Mouse (Mus musculus) CH12.LX (cell line): ENCODE measurements around the gene Gpat2. TPM values are rescaled to one million over a fixed set of nuclear protein-coding genes. Genes with fewer than 3 reads are reported as not detected.

Experiments
- DNase-seq: peaks from one replicate; pipeline ENCODE4 v3.0.0-alpha.2; 2013; ENCODE audit errors: extremely low read depth
- H3K27ac ChIP-seq: 2 replicates; pipeline ENCODE4 v1.5.1; 2012; ENCODE audit warnings: low read depth, mild to moderate bottlenecking, control low read depth, moderate library complexity; ENCODE audit not compliant: insufficient read depth
- H3K27me3 ChIP-seq: replicated peaks from 2 replicates; pipeline ENCODE3; 2012; ENCODE audit warnings: inconsistent platforms
- H3K36me3 ChIP-seq, 2 experiments: replicated peaks in 1 of 2; 2 replicates each; pipeline versions ENCODE3 to v1.6.1; 2012; ENCODE audit warnings: inconsistent platforms in 1 of 2, low read length in 1 of 2, mild to moderate bottlenecking in 1 of 2, mixed read lengths in 1 of 2, moderate library complexity in 1 of 2; ENCODE audit not compliant: control insufficient read depth in 1 of 2, insufficient read depth in 1 of 2
- H3K4me1 ChIP-seq, 2 experiments: 2 replicates each; pipeline ENCODE4 v1.6.1; 2012; ENCODE audit warnings: inconsistent platforms in 1 of 2, moderate library complexity in 1 of 2; ENCODE audit not compliant: insufficient read depth in 2 of 2, control insufficient read depth in 1 of 2
- H3K4me2 ChIP-seq: 2 replicates; pipeline ENCODE4 v1.6.1; 2012; ENCODE audit warnings: low read depth, mild to moderate bottlenecking, control low read depth; ENCODE audit not compliant: poor library complexity, insufficient read depth, severe bottlenecking
- H3K4me3 ChIP-seq, 3 experiments: fragments of 150-350 bp in 1 of 3; sonication (generic) in 1 of 3; replicated peaks in 1 of 3; 2 replicates each; pipeline versions ENCODE3 to v1.5.1; 2011 to 2012; ENCODE audit warnings: low read depth in 2 of 3, low read length in 2 of 3, mild to moderate bottlenecking in 2 of 3, moderate library complexity in 2 of 3, control low read depth in 1 of 3, improper control_type of control experiment in 1 of 3, inconsistent platforms in 1 of 3, mixed read lengths in 1 of 3; ENCODE audit not compliant: poor library complexity in 1 of 3
- H3K79me2 ChIP-seq: replicated peaks from 2 replicates; pipeline ENCODE4 v1.6.1; 2012; ENCODE audit warnings: mild to moderate bottlenecking, moderate library complexity; ENCODE audit not compliant: control insufficient read depth, poor library complexity, insufficient read depth, severe bottlenecking; ENCODE audit errors: extremely low read depth
- H3K9ac ChIP-seq: 2 replicates; pipeline ENCODE4 v1.6.1; 2012; ENCODE audit warnings: low read depth, mild to moderate bottlenecking, control low read depth, moderate library complexity; ENCODE audit not compliant: insufficient read depth
- H3K9me3 ChIP-seq: replicated peaks from 2 replicates; pipeline ENCODE3; 2012; ENCODE audit warnings: low read length, inconsistent platforms, mixed read lengths
- CHD2 ChIP-seq: IDR thresholded peaks from 2 replicates; pipeline ENCODE4 v1.6.1; 2011; ENCODE audit warnings: low read length, improper control_type of control experiment
- ELF1 ChIP-seq: IDR thresholded peaks from 2 replicates; pipeline ENCODE4 v1.6.1; 2014; ENCODE audit warnings: low read depth, mild to moderate bottlenecking, inconsistent platforms, low read length, improper control_type of control experiment
- ETS1 ChIP-seq: conservative IDR thresholded peaks from 2 replicates; pipeline ENCODE4 v1.6.1; 2012; ENCODE audit warnings: low read depth, mild to moderate bottlenecking, inconsistent platforms, low read length, improper control_type of control experiment, moderate library complexity
- HCFC1 ChIP-seq: IDR thresholded peaks from 2 replicates; pipeline ENCODE4 v1.6.1; 2012; ENCODE audit warnings: low read depth, mild to moderate bottlenecking, inconsistent platforms, low read length, improper control_type of control experiment
- IRF4 ChIP-seq: IDR thresholded peaks from 2 replicates; pipeline ENCODE4 v1.6.1; 2014; ENCODE audit warnings: low read depth, mild to moderate bottlenecking, inconsistent platforms, low read length, improper control_type of control experiment
- JUND ChIP-seq: conservative IDR thresholded peaks from 2 replicates; pipeline ENCODE4 v1.6.1; 2011; ENCODE audit warnings: low read depth, low read length, improper control_type of control experiment
- KAT2A ChIP-seq: IDR thresholded peaks from 2 replicates; pipeline ENCODE4 v1.6.1; 2012; ENCODE audit warnings: low read length, improper control_type of control experiment, inconsistent platforms; ENCODE audit not compliant: insufficient replicate concordance
- MAFK ChIP-seq: IDR thresholded peaks from 2 replicates; pipeline ENCODE4 v1.6.1; 2011; ENCODE audit warnings: low read length, improper control_type of control experiment; ENCODE audit not compliant: insufficient replicate concordance
- MXI1 ChIP-seq: IDR thresholded peaks from 2 replicates; pipeline ENCODE4 v1.6.1; 2011; ENCODE audit warnings: mild to moderate bottlenecking, low read depth, low read length, improper control_type of control experiment
- NELFE ChIP-seq: IDR thresholded peaks from 2 replicates; pipeline ENCODE4 v1.6.1; 2011; ENCODE audit warnings: low read depth, low read length, improper control_type of control experiment
- PAX5 ChIP-seq: IDR thresholded peaks from 2 replicates; pipeline ENCODE4 v1.6.1; 2012; ENCODE audit warnings: low read length, inconsistent platforms, mixed read lengths
- RAD21 ChIP-seq: IDR thresholded peaks from 2 replicates; pipeline ENCODE4 v1.6.1; 2011; ENCODE audit warnings: low read depth, mild to moderate bottlenecking, low read length, improper control_type of control experiment, moderate library complexity
- RCOR1 ChIP-seq: conservative IDR thresholded peaks from 2 replicates; pipeline ENCODE4 v1.6.1; 2012; ENCODE audit warnings: low read depth, mild to moderate bottlenecking, inconsistent platforms, low read length, improper control_type of control experiment
- SMC3 ChIP-seq: IDR thresholded peaks from 2 replicates; pipeline ENCODE4 v1.6.1; 2011; ENCODE audit warnings: low read depth, low read length, improper control_type of control experiment
- TCF12 ChIP-seq: IDR thresholded peaks from 2 replicates; pipeline ENCODE4 v1.6.1; 2014; ENCODE audit warnings: low read depth, mild to moderate bottlenecking, inconsistent platforms, low read length, improper control_type of control experiment
- USF1 ChIP-seq: IDR thresholded peaks from 2 replicates; pipeline ENCODE4 v1.6.1; 2014; ENCODE audit warnings: low read depth, mild to moderate bottlenecking, inconsistent platforms, low read length, improper control_type of control experiment
- ZC3H11A ChIP-seq: IDR thresholded peaks from 2 replicates; pipeline ENCODE4 v1.6.1; 2012; ENCODE audit warnings: low read depth, mild to moderate bottlenecking, inconsistent platforms, low read length, improper control_type of control experiment
- ZNF384 ChIP-seq: IDR thresholded peaks from 2 replicates; pipeline ENCODE4 v1.6.1; 2012; ENCODE audit warnings: low read depth, low read length, improper control_type of control experiment, inconsistent platforms
- dilution Hi-C: fragments of 300-500 bp; cut with MboI; formaldehyde crosslinking; loops from 2 replicates; pipeline ENCODE4 v1.14.3; 2020; ENCODE audit warnings: low sequenced_read_pairs; ENCODE audit not compliant: extremely low pct_unique_long_range_greater_than_20kb, extremely low pct_ligation_motif_present
- in situ Hi-C: fragments of 300-500 bp; cut with MboI; formaldehyde crosslinking; loops from 3 replicates; pipeline ENCODE4 v1.14.3; 2019; ENCODE audit warnings: low sequenced_read_pairs, low pct_ligation_motif_present, low pct_unique_long_range_greater_than_20kb, mixed read lengths
- polyA plus RNA-seq: library from polyadenylated mRNA; unstranded; fragments of >175 nt; gene quantifications from 2 replicates; pipeline ENCODE4 v1.2.1, GENCODE M21; 2012; ENCODE audit warnings: low read depth; ENCODE audit not compliant: insufficient read length
- total RNA-seq, 2 experiments: library from RNA; depleted of rRNA; stranded (reverse); fragments of 300-350 nt in 1 of 2; fragments of >200 nt in 1 of 2; gene quantifications; 2 replicates each; pipeline ENCODE4 v1.2.3; 2012 to 2014

Gpat2 gene
- total and polyA plus RNA-seq, 3 experiments, result 0.19 to 0.63 (median 0.21) TPM

DNA sequence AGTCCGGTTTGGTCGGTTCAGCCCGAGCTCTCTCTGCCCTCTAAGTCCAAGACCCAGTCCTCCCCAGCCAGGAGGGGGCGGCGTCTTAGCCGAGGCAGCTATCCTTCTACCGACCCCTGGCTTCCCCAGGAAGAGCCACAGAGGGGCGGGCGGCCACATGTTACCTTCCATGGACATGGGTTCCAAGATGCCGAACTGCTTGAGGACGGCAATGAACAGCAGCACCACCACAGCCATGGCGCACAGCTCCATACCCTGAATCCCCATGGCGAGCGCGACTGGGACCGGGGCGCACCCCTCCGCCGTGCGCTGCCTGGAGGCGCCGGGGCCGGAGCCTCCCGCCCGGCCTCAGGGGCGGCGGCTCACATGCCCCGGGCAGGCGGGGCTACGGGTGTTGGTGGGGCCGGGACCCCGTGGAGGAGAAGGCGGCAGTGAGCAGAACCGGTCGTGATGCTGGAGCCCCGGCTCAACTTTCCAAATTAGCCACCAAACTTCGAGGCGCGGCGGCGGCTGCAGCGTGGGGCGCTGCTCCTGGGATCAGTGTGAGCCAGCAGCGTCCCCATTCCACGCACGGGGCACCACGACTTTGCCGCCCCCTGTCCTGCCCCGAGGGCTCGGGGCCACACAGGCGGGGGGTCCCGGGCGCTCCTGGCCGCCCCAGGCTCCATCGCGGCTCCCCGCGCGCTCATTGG, 57.0 kb downstream of the Gpat2 start:
- Histone ChIP-seq H3K4me3 (peak overlapping the region in 1 of 3 experiments; percentile 23), H3K9me3 (peaks cover 2% of the 10 kb centered on the region), H3K36me3 (no peaks in the 10 kb centered on the region), H3K9ac (no peak overlapping the region), H3K27me3 (peaks cover 91% of the 10 kb centered on the region), H3K79me2 (no peaks in the 10 kb centered on the region), H3K4me2 (no peak overlapping the region; the same call in 1 of the 2 replicates), H3K4me1 (0 out of 4 replicates have a peak, but pooled peaks cover 0 to 9% of the 10 kb centered on the region in 2 experiments), H3K27ac (no peak overlapping the region)
- TF ChIP-seq ZC3H11A (no peak), TCF12 (no peak), RAD21 (no peak), ZNF384 (no peak)
- in situ Hi-C loops (loop anchor here (25.0 kb wide), 1 partner anchor 205 kb away; no protein-coding TSS in a partner anchor), dilution Hi-C loops (no loop called here)
- DNase-seq, result no peak

DNA sequence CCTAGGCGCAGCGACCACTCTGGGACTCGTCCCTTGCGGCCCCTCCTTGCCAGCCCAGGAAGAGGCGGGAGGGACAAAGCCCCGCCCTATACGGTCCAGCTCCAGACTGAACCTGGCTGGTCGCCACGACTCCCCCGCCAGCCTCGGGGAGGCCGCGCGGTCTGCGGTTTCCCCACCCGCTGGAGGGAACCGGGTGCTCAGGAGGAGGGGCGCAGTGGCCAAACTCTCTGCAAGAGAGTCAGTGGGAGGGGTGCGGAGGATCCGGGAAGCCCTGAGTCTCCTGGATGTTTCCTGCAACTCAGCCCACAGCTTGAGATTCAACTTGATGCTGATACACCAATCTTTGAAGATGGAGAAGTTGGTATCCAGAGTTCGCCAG, 57.5 kb downstream of the Gpat2 start:
- Histone ChIP-seq H3K4me1 (0 out of 4 replicates have a peak, but pooled peaks cover 0 to 9% of the 10 kb centered on the region in 2 experiments), H3K79me2 (no peaks in the 10 kb centered on the region), H3K4me3 (peak overlapping the region in 1 of 3 experiments; percentile 23), H3K27me3 (peaks cover 93% of the 10 kb centered on the region), H3K4me2 (0 out of 2 replicates have a peak overlapping the region, but pooled peaks have one; percentile 1), H3K27ac (no peak overlapping the region), H3K9me3 (peaks cover 2% of the 10 kb centered on the region), H3K36me3 (no peaks in the 10 kb centered on the region), H3K9ac (no peak overlapping the region)
- no peak for TF ChIP-seq ETS1
- dilution Hi-C loops (no loop called here), in situ Hi-C loops (loop anchor here (25.0 kb wide), 1 partner anchor 205 kb away; no protein-coding TSS in a partner anchor)
- DNase-seq, result no peak

DNA sequence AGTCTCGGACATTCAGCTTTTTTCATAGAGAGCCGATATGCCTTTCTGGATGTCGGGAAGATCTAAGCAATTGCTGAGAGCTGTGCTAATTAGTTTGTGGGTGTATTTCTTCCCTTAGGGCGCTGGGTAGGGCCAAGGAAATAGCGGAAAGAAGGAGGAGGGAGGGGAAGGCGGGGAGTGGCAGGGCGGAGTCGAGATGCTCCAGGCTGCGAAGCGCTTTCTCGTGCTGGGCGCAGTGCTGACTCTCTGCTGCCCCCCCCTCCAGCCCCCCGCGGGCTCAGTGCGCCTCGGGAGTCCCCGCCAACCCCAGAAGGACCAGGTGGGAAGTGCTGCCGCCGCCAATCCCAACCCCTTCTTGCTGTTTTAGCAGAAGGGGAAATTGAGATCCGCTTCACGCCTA, 58.0 kb downstream of the Gpat2 start:
- no peak for DNase-seq
- in situ Hi-C loops (loop anchor here (25.0 kb wide), 1 partner anchor 204 kb away; no protein-coding TSS in a partner anchor), dilution Hi-C loops (no loop called here)
- Histone ChIP-seq H3K27me3 (peaks cover 97% of the 10 kb centered on the region), H3K4me2 (peak overlapping the region; percentile 1; the same call in 1 of the 2 replicates), H3K36me3 (no peaks in the 10 kb centered on the region), H3K4me3 (no peak overlapping the region), H3K27ac (no peak overlapping the region), H3K79me2 (no peaks in the 10 kb centered on the region), H3K9ac (no peak overlapping the region), H3K9me3 (peaks cover 2% of the 10 kb centered on the region), H3K4me1 (0 out of 4 replicates have a peak, but pooled peaks cover 0 to 9% of the 10 kb centered on the region in 2 experiments)
- TF ChIP-seq RAD21 (no peak), KAT2A (no peak), NELFE (no peak), MAFK (no peak), RCOR1 (no peak), SMC3 (no peak), HCFC1 (no peak), JUND (no peak), MXI1 (no peak), CHD2 (no peak), USF1 (no peak), PAX5 (no peak), IRF4 (no peak), ELF1 (no peak)
